Mouse (Mus musculus): Measurements from ENCODE around the gene Tmbim7. TPM values are rescaled to one million over a fixed set of nuclear protein-coding genes. Genes with fewer than 3 reads are reported as not detected.

The Tmbim7 gene
- polyA plus RNA-seq, 1 experiment from 2014 or later, result not detected

GRCm38 (mm10) chr5:3645326-3645725, 5.7 kb upstream of the Tmbim7 start:
- DNase-seq (ENCODE audit: low spot score), result no peak
- no peaks in the 10 kb centered on the region for H3K27me3 ChIP-seq (ENCODE audit: control insufficient read depth, insufficient read depth, low read length)
- H3K9ac ChIP-seq (ENCODE audit: low read length), result no peak overlapping the region
- H3K4me2 ChIP-seq (replicated peaks; ENCODE audit: low read depth), result no peak overlapping the region
- 66% methylated on average over 6 of the region's 6 CpGs for WGBS
- H3K36me3 ChIP-seq (ENCODE audit: control insufficient read depth, insufficient read depth, low read length), result peaks cover 11% of the 10 kb centered on the region
- ATAC-seq (ENCODE audit: low FRiP score, low TSS enrichment), result no peak
- H3K4me3 ChIP-seq (ENCODE audit: low read depth, low read length), result no peak overlapping the region
- H3K4me1 ChIP-seq (replicated peaks; ENCODE audit: control insufficient read depth, insufficient read depth), result no peaks in the 10 kb centered on the region
- H3K9me3 ChIP-seq (ENCODE audit: control insufficient read depth, low read length), result no peaks in the 10 kb centered on the region
- no peak for TF ChIP-seq EP300 (optimal IDR thresholded peaks at IDR 0.05)
- no peak for TF ChIP-seq CTCF (IDR thresholded peaks at IDR 0.05; ENCODE audit: low read depth)
- no peak overlapping the region for H3K27ac ChIP-seq (replicated peaks)

GRCm38 (mm10) chr5:3646539-3646938, 4.4 kb upstream of the Tmbim7 start:
- H3K4me3 ChIP-seq (ENCODE audit: low read depth, low read length), result peak overlapping the region; percentile 97
- peak overlapping the region; percentile 65 for H3K4me2 ChIP-seq (replicated peaks; ENCODE audit: low read depth)
- 10% methylated on average over 6 of the region's 6 CpGs for WGBS
- H3K4me1 ChIP-seq (replicated peaks; ENCODE audit: control insufficient read depth, insufficient read depth), result no peaks in the 10 kb centered on the region
- H3K9ac ChIP-seq (ENCODE audit: low read length), result 0 out of 2 replicates have a peak overlapping the region, but pooled peaks have one; percentile 28
- peaks cover 7% of the 10 kb centered on the region; the same call in 1 of the 2 replicates for H3K36me3 ChIP-seq (ENCODE audit: control insufficient read depth, insufficient read depth, low read length)
- ATAC-seq (ENCODE audit: low FRiP score, low TSS enrichment) (no peak), DNase-seq (ENCODE audit: low spot score) (no peak)
- H3K27me3 ChIP-seq (ENCODE audit: control insufficient read depth, insufficient read depth, low read length), result no peaks in the 10 kb centered on the region
- no peak overlapping the region for H3K27ac ChIP-seq (replicated peaks)
- TF ChIP-seq EP300 (optimal IDR thresholded peaks at IDR 0.05) (no peak), CTCF (IDR thresholded peaks at IDR 0.05; ENCODE audit: low read depth) (no peak)
- no peaks in the 10 kb centered on the region for H3K9me3 ChIP-seq (ENCODE audit: control insufficient read depth, low read length)

DNA sequence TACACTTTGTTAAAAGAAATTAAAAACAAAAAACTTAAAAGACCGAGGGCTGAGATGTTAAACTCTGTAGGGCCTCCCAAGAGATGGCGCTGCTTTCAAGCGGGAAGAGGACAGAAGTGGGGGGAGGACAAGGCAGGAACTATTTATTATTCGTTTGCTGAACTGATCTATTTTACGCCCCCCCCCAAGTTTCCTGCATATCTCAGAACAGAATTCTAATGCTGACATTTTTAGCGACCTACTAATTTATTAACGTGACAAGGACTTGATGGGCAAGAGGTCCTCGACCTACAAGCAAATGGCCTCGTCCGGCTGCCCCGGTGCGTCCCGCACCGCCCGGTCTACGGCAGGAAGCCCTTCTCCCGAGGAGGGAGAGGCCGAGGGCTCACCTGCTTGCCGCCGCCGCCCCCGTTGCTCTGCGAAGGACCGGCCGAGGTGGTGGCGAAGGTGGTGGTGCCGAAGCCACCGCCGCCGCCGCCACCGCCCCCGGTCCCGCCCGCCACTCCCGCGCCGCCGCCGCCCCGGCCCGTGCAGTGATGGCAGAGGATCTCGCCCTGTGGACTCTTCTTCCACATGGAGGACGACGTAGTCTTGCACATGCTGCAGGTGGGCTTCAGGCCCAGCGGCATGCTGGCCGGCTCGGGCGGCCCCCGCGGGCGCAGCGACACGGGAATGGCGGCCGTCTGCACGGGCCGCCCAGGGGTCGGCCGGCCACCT, 3.8 kb upstream of the Tmbim7 start:
- Histone ChIP-seq H3K27me3 (ENCODE audit: control insufficient read depth, insufficient read depth, low read length) (no peaks in the 10 kb centered on the region), H3K4me3 (ENCODE audit: low read depth, low read length) (peak overlapping the region; percentile 97), H3K4me2 (replicated peaks; ENCODE audit: low read depth) (peak overlapping the region; percentile 65), H3K4me1 (replicated peaks; ENCODE audit: control insufficient read depth, insufficient read depth) (no peaks in the 10 kb centered on the region), H3K9ac (ENCODE audit: low read length) (peak overlapping the region; percentile 72), H3K36me3 (ENCODE audit: control insufficient read depth, insufficient read depth, low read length) (0 out of 2 replicates have a peak, but pooled peaks cover 4% of the 10 kb centered on the region), H3K9me3 (ENCODE audit: control insufficient read depth, low read length) (no peaks in the 10 kb centered on the region), H3K27ac (replicated peaks) (peak overlapping the region; percentile 96)
- under 1% methylated on average over 50 of the region's 60 CpGs for WGBS
- DNase-seq (ENCODE audit: low spot score) (peak; percentile 62), ATAC-seq (ENCODE audit: low FRiP score, low TSS enrichment) (peak; percentile 81)
- peak; percentile 78 for TF ChIP-seq CTCF (IDR thresholded peaks at IDR 0.05; ENCODE audit: low read depth)
- TF ChIP-seq EP300 (optimal IDR thresholded peaks at IDR 0.05), result no peak

DNA sequence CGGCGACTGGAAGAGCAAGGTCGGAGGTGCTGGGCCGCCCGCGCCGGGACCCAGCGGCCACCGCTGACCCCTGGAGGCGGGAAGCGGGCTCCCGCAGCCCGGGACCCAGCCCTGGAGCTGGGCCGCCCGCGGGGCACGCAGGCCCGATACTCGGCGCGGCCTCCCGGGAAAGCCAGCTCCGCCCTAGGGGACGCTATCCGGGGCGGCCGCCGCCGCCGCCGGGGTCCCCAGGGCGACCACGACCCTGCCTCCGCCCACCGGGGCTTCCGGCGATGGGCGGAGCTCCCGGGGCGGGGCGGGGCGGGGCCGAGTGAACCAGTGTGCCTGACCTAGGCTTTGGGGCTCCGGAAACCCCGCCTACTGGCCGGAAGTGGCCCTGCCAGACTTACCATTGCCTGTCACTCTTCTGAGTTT, 3.3 kb upstream of the Tmbim7 start:
- Histone ChIP-seq H3K4me1 (replicated peaks; ENCODE audit: control insufficient read depth, insufficient read depth) (no peaks in the 10 kb centered on the region), H3K36me3 (ENCODE audit: control insufficient read depth, insufficient read depth, low read length) (0 out of 2 replicates have a peak, but pooled peaks cover 4% of the 10 kb centered on the region), H3K4me3 (ENCODE audit: low read depth, low read length) (peak overlapping the region; percentile 97), H3K27ac (replicated peaks) (peak overlapping the region; percentile 96), H3K9me3 (ENCODE audit: control insufficient read depth, low read length) (no peaks in the 10 kb centered on the region), H3K9ac (ENCODE audit: low read length) (peak overlapping the region; percentile 72), H3K4me2 (replicated peaks; ENCODE audit: low read depth) (peak overlapping the region; percentile 65), H3K27me3 (ENCODE audit: control insufficient read depth, insufficient read depth, low read length) (no peaks in the 10 kb centered on the region)
- WGBS, result under 1% methylated on average over 45 of the region's 46 CpGs
- DNase-seq (ENCODE audit: low spot score) (peak; percentile 93), ATAC-seq (ENCODE audit: low FRiP score, low TSS enrichment) (peak; percentile 97)
- peak; percentile 34; the same call in 1 of the 2 replicates for TF ChIP-seq CTCF (IDR thresholded peaks at IDR 0.05; ENCODE audit: low read depth)
- TF ChIP-seq EP300 (optimal IDR thresholded peaks at IDR 0.05), result no peak

GRCm38 (mm10) chr5:3648206-3648848, 2.7 kb upstream of the Tmbim7 start:
- no peak for TF ChIP-seq CTCF (IDR thresholded peaks at IDR 0.05; ENCODE audit: low read depth)
- Histone ChIP-seq H3K27ac (replicated peaks) (no peak overlapping the region), H3K27me3 (ENCODE audit: control insufficient read depth, insufficient read depth, low read length) (no peaks in the 10 kb centered on the region), H3K4me2 (replicated peaks; ENCODE audit: low read depth) (peak overlapping the region; percentile 11; the same call in 1 of the 2 replicates), H3K4me1 (replicated peaks; ENCODE audit: control insufficient read depth, insufficient read depth) (no peaks in the 10 kb centered on the region), H3K4me3 (ENCODE audit: low read depth, low read length) (peak overlapping the region; percentile 97; the same call in 1 of the 2 replicates), H3K36me3 (ENCODE audit: control insufficient read depth, insufficient read depth, low read length) (0 out of 2 replicates have a peak, but pooled peaks cover 2% of the 10 kb centered on the region), H3K9ac (ENCODE audit: low read length) (no peak overlapping the region), H3K9me3 (ENCODE audit: control insufficient read depth, low read length) (no peaks in the 10 kb centered on the region)
- DNase-seq (ENCODE audit: low spot score) (no peak), ATAC-seq (ENCODE audit: low FRiP score, low TSS enrichment) (no peak; the same call in 1 of the 2 replicates)
- 41% methylated on average over 4 of the region's 4 CpGs for WGBS

DNA sequence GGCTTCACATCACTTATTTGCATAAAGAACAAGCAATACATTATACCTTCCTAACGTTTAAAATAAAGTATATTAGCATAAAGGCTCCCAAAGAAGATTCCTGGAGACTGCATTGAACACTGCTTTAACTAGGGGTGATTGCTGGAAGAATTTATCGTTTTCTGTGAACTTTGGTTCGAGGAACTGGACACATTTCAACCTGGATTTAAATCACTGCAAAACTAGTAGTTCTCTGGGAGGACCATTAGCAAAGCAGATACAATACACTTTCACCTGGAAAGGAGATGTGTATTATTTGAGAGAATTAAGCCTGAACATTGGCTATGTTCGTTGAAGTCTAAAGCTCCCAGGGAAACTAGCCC, 2.2 kb upstream of the Tmbim7 start:
- WGBS, result 71% methylated on average over 4 of the region's 4 CpGs
- Histone ChIP-seq H3K4me1 (replicated peaks; ENCODE audit: control insufficient read depth, insufficient read depth) (no peaks in the 10 kb centered on the region), H3K36me3 (ENCODE audit: control insufficient read depth, insufficient read depth, low read length) (no peaks in the 10 kb centered on the region), H3K4me3 (ENCODE audit: low read depth, low read length) (no peak overlapping the region), H3K9me3 (ENCODE audit: control insufficient read depth, low read length) (no peaks in the 10 kb centered on the region), H3K27ac (replicated peaks) (no peak overlapping the region), H3K9ac (ENCODE audit: low read length) (no peak overlapping the region), H3K27me3 (ENCODE audit: control insufficient read depth, insufficient read depth, low read length) (no peaks in the 10 kb centered on the region), H3K4me2 (replicated peaks; ENCODE audit: low read depth) (no peak overlapping the region)
- DNase-seq (ENCODE audit: low spot score), result no peak
- TF ChIP-seq EP300 (optimal IDR thresholded peaks at IDR 0.05) (no peak), CTCF (IDR thresholded peaks at IDR 0.05; ENCODE audit: low read depth) (no peak)
- no peak for ATAC-seq (ENCODE audit: low FRiP score, low TSS enrichment)
